Mouse (Mus musculus) liver, embryonic 11.5 days (tissue): ENCODE measurements at regions not wholly inside any gene's neighbourhood (a gene's known extent, or its start where the extent isn't known, plus 50 kb on each side); places are given as distances from the start of the nearest gene placed in this dataset.

Experiments used
- ATAC-seq: fragments of 200-750 bp; cut with Nextera tagmentation; replicated peaks from 2 replicates; pipeline ENCODE4 v1.8.0; 2017; ENCODE audit warnings: moderate number of reproducible peaks, mild to moderate bottlenecking, moderate TSS enrichment, moderate library complexity; ENCODE audit not compliant: low FRiP score
- DNase-seq: peaks from one replicate; pipeline ENCODE4 v3.0.0-alpha.2; 2017; ENCODE audit warnings: low spot score
- H3K27ac ChIP-seq: fragments of 300-500 bp; sonication (generic); 2 replicates; pipeline ENCODE4 v1.5.1; 2014; ENCODE audit warnings: mild to moderate bottlenecking, low read depth, low read length, control low read depth
- H3K27me3 ChIP-seq: fragments of 300-500 bp; sonication (generic); replicated peaks from 2 replicates; pipeline ENCODE4 v1.6.1; 2014; ENCODE audit warnings: low read length, mixed read lengths; ENCODE audit not compliant: control insufficient read depth, insufficient read depth
- H3K36me3 ChIP-seq: fragments of 300-500 bp; sonication (generic); 2 replicates; pipeline ENCODE4 v1.6.1; 2014; ENCODE audit warnings: mild to moderate bottlenecking, low read length, moderate library complexity, mixed read lengths; ENCODE audit not compliant: control insufficient read depth, insufficient read depth
- H3K4me1 ChIP-seq: fragments of 300-500 bp; sonication (generic); replicated peaks from 2 replicates; pipeline ENCODE4 v1.6.1; 2014; ENCODE audit warnings: low read length, mixed read lengths; ENCODE audit not compliant: control insufficient read depth, insufficient read depth
- H3K4me2 ChIP-seq: fragments of 300-500 bp; sonication (generic); 2 replicates; pipeline ENCODE4 v1.6.1; 2014; ENCODE audit warnings: mild to moderate bottlenecking, control low read depth, moderate library complexity
- H3K4me3 ChIP-seq: fragments of 300-500 bp; sonication (generic); 2 replicates; pipeline ENCODE4 v1.5.1; 2014; ENCODE audit warnings: low read depth, low read length, control low read depth
- H3K9ac ChIP-seq: fragments of 300-500 bp; sonication (generic); 2 replicates; pipeline ENCODE4 v1.6.1; 2014; ENCODE audit warnings: low read depth, low read length, control low read depth
- H3K9me3 ChIP-seq: fragments of 300-500 bp; sonication (generic); 2 replicates; pipeline ENCODE4 v1.6.1; 2016; ENCODE audit warnings: low read length, inconsistent platforms, mixed read lengths; ENCODE audit not compliant: control insufficient read depth
- WGBS: fragments of 180-500 bp; shearing (Covaris S2); extraction: QIAGEN DNeasy Blood & Tissue Kit; methylation state at CpG from one replicate; pipeline ENCODE4 v1.1.7; 2014; 5-methylcytosine and 5-hydroxymethylcytosine counted together

GRCm38 (mm10) chr9:61527491-61528056 is 155.4 kb downstream of the Tle3 start:
- no peak overlapping the region for H3K4me2 ChIP-seq
- no peak overlapping the region for H3K4me3 ChIP-seq
- ATAC-seq (no peak), DNase-seq (no peak)
- H3K27ac ChIP-seq: no peak overlapping the region
- no peak overlapping the region for H3K9ac ChIP-seq
- H3K9me3 ChIP-seq: no peaks in the 10 kb centered on the region
- 45% methylated on average over 5 of the region's 5 CpGs for WGBS
- H3K4me1 ChIP-seq: no peaks in the 10 kb centered on the region
- no peaks in the 10 kb centered on the region for H3K36me3 ChIP-seq
- no peaks in the 10 kb centered on the region; the same call in 1 of the 2 replicates for H3K27me3 ChIP-seq

GRCm38 (mm10) chr9:61520136-61520535 is 148.0 kb downstream of the Tle3 start:
- no peak overlapping the region for H3K9ac ChIP-seq
- H3K27ac ChIP-seq: no peak overlapping the region
- DNase-seq (no peak), ATAC-seq (no peak)
- no peaks in the 10 kb centered on the region for H3K36me3 ChIP-seq
- 73% methylated on average over 5 of the region's 5 CpGs for WGBS
- H3K4me1 ChIP-seq: no peaks in the 10 kb centered on the region
- no peak overlapping the region for H3K4me3 ChIP-seq
- no peak overlapping the region for H3K4me2 ChIP-seq
- no peaks in the 10 kb centered on the region for H3K9me3 ChIP-seq
- H3K27me3 ChIP-seq: no peaks in the 10 kb centered on the region

- Histone ChIP-seq H3K27me3 (no peaks in the 10 kb centered on the region), H3K4me1 (no peaks in the 10 kb centered on the region), H3K4me3 (no peak overlapping the region), H3K9me3 (no peaks in the 10 kb centered on the region), H3K4me2 (no peak overlapping the region), H3K9ac (no peak overlapping the region), H3K36me3 (no peaks in the 10 kb centered on the region), H3K27ac (no peak overlapping the region)
- 76% methylated on average over 7 of the region's 7 CpGs for WGBS
- ATAC-seq (no peak), DNase-seq (no peak)
Observed at GRCm38 (mm10) chr9:61517906-61518305, 145.7 kb downstream of the Tle3 start.

- H3K9ac ChIP-seq: no peak overlapping the region
- H3K4me2 ChIP-seq: no peak overlapping the region
- H3K27ac ChIP-seq: no peak overlapping the region
- H3K4me3 ChIP-seq: no peak overlapping the region
- ATAC-seq (no peak), DNase-seq (no peak)
- no peaks in the 10 kb centered on the region for H3K9me3 ChIP-seq
- no peaks in the 10 kb centered on the region for H3K36me3 ChIP-seq
- H3K4me1 ChIP-seq: no peaks in the 10 kb centered on the region
- H3K27me3 ChIP-seq: peaks cover 40% of the 10 kb centered on the region
Observed at GRCm38 (mm10) chr9:61511436-61511835, 139.3 kb downstream of the Tle3 start.

- Histone ChIP-seq H3K9ac (no peak overlapping the region), H3K36me3 (no peaks in the 10 kb centered on the region), H3K4me2 (no peak overlapping the region), H3K27ac (no peak overlapping the region), H3K4me1 (no peaks in the 10 kb centered on the region), H3K27me3 (peaks cover 40% of the 10 kb centered on the region), H3K4me3 (no peak overlapping the region), H3K9me3 (no peaks in the 10 kb centered on the region)
- 31% methylated on average over 14 of the region's 14 CpGs for WGBS
- no peak for ATAC-seq
- DNase-seq: no peak
Observed at GRCm38 (mm10) chr9:61510217-61510893, 138.2 kb downstream of the Tle3 start.

GRCm38 (mm10) chr9:61509591-61510191 is 137.5 kb downstream of the Tle3 start:
- no peaks in the 10 kb centered on the region for H3K4me1 ChIP-seq
- no peaks in the 10 kb centered on the region for H3K36me3 ChIP-seq
- DNase-seq (no peak), ATAC-seq (no peak)
- H3K9ac ChIP-seq: no peak overlapping the region
- H3K9me3 ChIP-seq: no peaks in the 10 kb centered on the region
- H3K4me3 ChIP-seq: no peak overlapping the region
- H3K27me3 ChIP-seq: peaks cover 40% of the 10 kb centered on the region
- H3K27ac ChIP-seq: no peak overlapping the region
- no peak overlapping the region for H3K4me2 ChIP-seq
- 17% methylated on average over 26 of the region's 26 CpGs for WGBS

GRCm38 (mm10) chr9:61509091-61509490 is 136.9 kb downstream of the Tle3 start:
- H3K4me1 ChIP-seq: no peaks in the 10 kb centered on the region
- ATAC-seq: no peak
- H3K9me3 ChIP-seq: no peaks in the 10 kb centered on the region
- H3K36me3 ChIP-seq: no peaks in the 10 kb centered on the region
- no peak overlapping the region for H3K4me2 ChIP-seq
- H3K4me3 ChIP-seq: no peak overlapping the region
- H3K27me3 ChIP-seq: peaks cover 40% of the 10 kb centered on the region
- H3K9ac ChIP-seq: no peak overlapping the region
- H3K27ac ChIP-seq: no peak overlapping the region
- 70% methylated on average over 5 of the region's 5 CpGs for WGBS
- DNase-seq: no peak

GRCm38 (mm10) chr9:61500851-61501250 is 128.7 kb downstream of the Tle3 start:
- H3K4me2 ChIP-seq: no peak overlapping the region
- 85% methylated on average over 9 of the region's 9 CpGs for WGBS
- no peaks in the 10 kb centered on the region for H3K9me3 ChIP-seq
- no peak overlapping the region for H3K9ac ChIP-seq
- DNase-seq (no peak), ATAC-seq (no peak)
- H3K27me3 ChIP-seq: 0 out of 2 replicates have a peak, but pooled peaks cover 2% of the 10 kb centered on the region
- H3K27ac ChIP-seq: no peak overlapping the region
- no peak overlapping the region for H3K4me3 ChIP-seq
- H3K4me1 ChIP-seq: no peaks in the 10 kb centered on the region
- no peaks in the 10 kb centered on the region for H3K36me3 ChIP-seq

GRCm38 (mm10) chr9:61492896-61493295 is 120.7 kb downstream of the Tle3 start:
- Histone ChIP-seq H3K27ac (no peak overlapping the region), H3K36me3 (no peaks in the 10 kb centered on the region), H3K4me2 (no peak overlapping the region), H3K27me3 (peaks cover 6% of the 10 kb centered on the region; the same call in 1 of the 2 replicates), H3K4me1 (no peaks in the 10 kb centered on the region), H3K9ac (no peak overlapping the region), H3K4me3 (no peak overlapping the region), H3K9me3 (no peaks in the 10 kb centered on the region)
- DNase-seq (no peak), ATAC-seq (no peak)
- WGBS: 81% methylated on average over 8 of the region's 8 CpGs
